Mouse (Mus musculus) embryonic fibroblast, embryonic 13.5 days (primary cell): ENCODE measurements around the gene Nceh1.

ENCODE experiments used
- CTCF ChIP-seq: IDR thresholded peaks from 2 replicates; pipeline ENCODE4 v1.5.1; 2011; ENCODE audit warnings: mild to moderate bottlenecking, control low read depth, low read length, moderate library complexity, borderline replicate concordance; ENCODE audit not compliant: insufficient read depth
- POLR2A ChIP-seq: IDR thresholded peaks from 2 replicates; pipeline ENCODE4 v1.6.1; 2011; ENCODE audit warnings: low read depth, mild to moderate bottlenecking, control low read depth, low read length, moderate library complexity

DNA sequence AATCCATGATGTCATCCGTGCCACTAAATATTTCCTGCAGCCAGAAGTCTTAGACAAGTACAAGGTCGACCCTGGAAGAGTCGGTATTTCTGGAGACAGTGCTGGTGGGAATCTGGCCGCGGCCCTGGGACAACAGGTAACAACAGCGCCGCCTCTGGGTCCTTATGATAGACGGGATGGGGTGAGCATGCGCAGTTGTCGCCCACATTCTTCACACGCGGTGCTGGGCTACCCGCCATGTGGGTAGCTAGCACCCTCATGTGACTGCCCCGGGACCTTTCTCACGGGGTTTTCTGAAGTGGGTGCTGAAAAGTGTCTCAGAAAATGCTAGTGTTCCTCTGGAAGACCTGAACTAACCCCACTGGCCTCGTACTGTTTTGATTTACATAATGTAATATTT lies 56.8 kb downstream of the Nceh1 start:
- no peak for TF ChIP-seq CTCF
- no peak for TF ChIP-seq POLR2A
